Mouse (Mus musculus): ENCODE measurements around the gene Meis2.

Gene Meis2

GRCm38 (mm10) chr2:115938926-115939563 is 126.6 kb downstream of the Meis2 start:
- peak; percentile 78 to 91 for DNase-seq

DNA sequence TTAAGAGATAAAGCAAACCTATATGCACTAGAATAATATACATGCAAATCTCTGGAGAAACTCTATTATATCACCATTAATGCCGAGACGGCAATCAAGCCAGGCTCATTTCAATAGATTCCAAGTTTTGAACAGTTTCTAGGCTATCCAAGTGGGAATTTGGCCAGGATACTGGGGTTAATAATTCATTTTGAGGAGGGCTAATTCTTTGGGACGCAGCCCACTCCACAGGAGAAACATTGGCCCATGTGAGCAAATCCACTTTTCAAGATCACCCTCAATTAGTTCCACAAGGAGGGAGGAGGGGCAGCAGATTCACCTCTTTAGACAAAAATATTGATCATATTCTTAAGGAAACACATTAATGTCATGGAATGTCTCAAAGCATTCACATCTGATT is 127.3 kb downstream of the Meis2 start:
- peak; percentile 65 to 83 for DNase-seq

DNA sequence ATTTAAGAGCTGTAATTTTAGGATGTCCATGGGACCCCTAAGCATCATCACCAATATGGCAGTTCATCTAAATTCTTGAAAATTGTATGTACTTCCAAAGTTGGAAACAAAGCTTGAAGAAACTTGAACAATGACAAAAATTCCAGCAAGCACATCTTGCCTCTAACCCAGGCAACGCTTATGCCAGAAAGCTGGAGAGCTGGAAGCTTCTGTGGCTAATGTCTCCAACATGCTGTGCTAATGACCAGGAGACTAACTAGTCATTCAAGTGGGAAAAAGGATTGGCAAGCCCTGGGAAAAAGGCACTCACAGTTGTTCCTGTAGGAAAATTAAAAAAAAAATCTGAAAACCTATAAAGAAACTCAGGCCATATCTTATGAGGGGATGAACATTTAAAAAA is 127.7 kb downstream of the Meis2 start:
- peak; percentile 21 to 59 for DNase-seq

- no peak for DNase-seq
Observed at GRCm38 (mm10) chr2:115936786-115937185, 128.9 kb downstream of the Meis2 start.

- no peak for DNase-seq
Observed at GRCm38 (mm10) chr2:115934299-115934698, 131.3 kb downstream of the Meis2 start.

GRCm38 (mm10) chr2:115933259-115933658 is 132.4 kb downstream of the Meis2 start:
- no peak for DNase-seq

GRCm38 (mm10) chr2:115925744-115926143 is 139.9 kb downstream of the Meis2 start:
- no peak for DNase-seq

- no peak for DNase-seq
Observed at GRCm38 (mm10) chr2:115924472-115924871, 141.2 kb downstream of the Meis2 start.

- no peak for DNase-seq
Observed at GRCm38 (mm10) chr2:115923247-115923646, 142.4 kb downstream of the Meis2 start.

DNA sequence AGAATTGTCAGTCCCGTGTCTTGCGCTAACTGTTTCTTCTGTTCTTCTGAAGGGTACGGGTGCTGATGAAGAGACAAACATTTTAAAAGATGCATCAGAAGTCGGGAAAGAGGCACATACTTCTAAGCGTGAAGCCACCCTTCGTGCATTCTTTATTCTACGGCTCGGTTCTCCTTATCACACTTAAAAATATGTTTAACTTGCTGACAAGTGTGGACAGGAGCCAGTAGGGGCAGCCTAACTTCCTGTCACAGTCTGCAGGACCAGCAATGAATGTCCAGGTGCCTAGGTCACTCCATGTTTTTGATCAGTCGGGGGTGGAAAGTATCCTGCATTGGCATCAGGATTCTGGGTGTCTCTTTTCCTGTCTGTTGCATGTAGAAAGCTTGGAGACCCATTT is 144.0 kb downstream of the Meis2 start:
- no peak for DNase-seq

DNA sequence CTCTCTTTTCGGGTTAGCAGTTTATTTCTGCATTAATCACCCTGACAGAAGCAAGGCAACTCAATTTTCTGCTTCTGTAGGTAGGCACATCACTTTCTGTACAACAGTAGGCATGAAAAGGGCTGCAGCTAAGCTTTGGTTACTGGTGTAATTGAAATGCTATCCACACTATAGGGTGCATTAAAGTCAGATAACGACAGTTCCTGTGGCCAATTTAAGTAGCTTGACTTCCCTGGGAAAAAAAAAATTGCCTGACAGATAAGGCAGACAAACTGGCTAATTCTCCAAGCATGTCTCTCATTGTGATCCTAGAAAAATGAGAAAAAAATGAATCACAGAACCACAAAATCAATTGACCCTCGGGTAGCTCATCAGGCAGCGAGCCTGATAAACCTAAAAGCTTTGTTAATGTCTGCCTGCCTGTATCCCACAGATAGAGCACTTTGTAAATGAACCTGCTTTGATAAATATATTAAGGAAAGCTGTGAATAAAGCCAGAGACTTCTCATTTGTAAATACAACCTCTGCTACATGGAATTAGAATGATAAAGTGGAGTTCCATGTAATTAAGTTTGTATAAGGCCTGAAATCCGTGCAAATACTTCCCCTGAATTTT is 145.2 kb downstream of the Meis2 start:
- DNase-seq: no peak

GRCm38 (mm10) chr2:115919141-115920071 is 146.2 kb downstream of the Meis2 start:
- no peak for DNase-seq

GRCm38 (mm10) chr2:115918561-115918960 is 147.1 kb downstream of the Meis2 start:
- DNase-seq: no peak

DNA sequence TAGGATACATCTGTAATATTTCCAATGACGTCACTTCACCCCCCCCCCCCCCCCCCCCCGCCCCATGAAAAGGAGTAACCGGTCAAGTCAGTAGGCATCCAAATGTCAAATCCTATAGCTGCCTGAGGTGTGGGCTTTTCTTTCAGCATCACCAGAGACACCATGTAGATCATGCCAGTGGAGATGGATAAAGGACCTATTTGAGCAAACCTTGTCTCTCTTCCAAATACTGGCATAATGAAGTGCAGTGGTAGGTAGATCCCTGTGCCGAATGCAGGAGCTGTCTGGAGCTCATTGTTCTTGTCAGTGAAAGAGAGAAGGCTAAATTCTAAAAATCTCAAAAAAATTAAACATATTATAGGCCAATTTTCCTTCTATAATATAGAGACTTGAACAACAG is 151.1 kb downstream of the Meis2 start:
- no peak for DNase-seq

GRCm38 (mm10) chr2:115912948-115913529 is 152.6 kb downstream of the Meis2 start:
- DNase-seq: no peak

GRCm38 (mm10) chr2:115911913-115912642 is 153.6 kb downstream of the Meis2 start:
- no peak for DNase-seq

DNA sequence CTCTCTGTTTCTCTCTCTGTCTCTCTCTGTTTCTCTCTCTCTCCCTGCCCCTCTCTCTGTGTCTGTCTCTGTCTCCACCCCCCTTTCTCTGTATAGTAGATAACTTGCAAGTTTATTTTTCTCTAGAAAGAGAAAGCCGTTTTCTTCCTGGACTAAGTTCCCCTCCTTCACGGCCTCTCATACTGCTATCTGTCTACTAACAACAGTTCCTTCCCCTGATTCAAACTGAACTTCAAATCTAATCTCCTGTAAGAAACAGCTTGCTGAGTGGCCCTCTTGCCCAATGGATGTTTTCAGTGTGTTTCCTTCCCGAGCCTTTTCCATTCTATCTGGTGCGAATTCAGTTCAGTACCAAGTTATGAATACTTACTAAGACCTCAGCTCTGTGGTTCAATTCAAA is 155.4 kb downstream of the Meis2 start:
- no peak for DNase-seq

DNA sequence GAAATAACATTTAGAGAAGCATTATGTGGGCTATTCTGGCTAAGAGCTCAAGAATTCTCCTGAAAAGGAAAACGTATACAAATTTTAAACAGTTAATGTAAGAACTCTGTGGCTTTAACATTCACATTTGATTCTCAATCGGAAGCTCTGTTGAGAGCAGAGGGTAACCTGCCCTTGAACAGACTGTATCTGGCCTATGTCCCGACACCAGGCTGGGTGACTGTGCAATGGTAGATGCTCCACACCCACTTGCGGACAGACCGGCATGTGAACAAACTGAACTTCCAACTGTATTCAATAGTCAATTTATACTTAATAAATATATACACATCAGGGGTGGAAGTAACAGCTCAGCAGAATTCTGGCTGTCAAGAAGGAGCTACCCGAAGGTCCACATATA is 164.6 kb downstream of the Meis2 start:
- no peak for DNase-seq

DNA sequence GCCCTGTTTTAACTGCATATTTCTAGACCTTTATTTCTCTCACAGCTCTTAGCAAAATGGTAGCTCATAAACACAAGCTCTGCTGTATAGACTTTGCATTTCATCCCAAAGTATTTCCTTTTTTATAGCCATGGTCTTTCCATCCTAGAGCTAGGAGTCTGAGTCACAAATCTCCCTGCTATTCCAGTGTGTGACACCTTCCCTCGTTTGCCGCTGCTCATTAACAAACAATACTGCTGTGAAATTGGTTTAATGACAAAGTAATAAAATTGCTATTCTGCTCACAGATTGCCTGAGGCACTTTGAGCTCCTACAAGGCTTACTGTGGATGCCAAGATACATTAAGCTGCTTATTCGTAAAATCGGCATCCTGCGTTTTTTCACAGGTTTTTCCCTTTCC is 168.1 kb downstream of the Meis2 start:
- no peak for DNase-seq

DNA sequence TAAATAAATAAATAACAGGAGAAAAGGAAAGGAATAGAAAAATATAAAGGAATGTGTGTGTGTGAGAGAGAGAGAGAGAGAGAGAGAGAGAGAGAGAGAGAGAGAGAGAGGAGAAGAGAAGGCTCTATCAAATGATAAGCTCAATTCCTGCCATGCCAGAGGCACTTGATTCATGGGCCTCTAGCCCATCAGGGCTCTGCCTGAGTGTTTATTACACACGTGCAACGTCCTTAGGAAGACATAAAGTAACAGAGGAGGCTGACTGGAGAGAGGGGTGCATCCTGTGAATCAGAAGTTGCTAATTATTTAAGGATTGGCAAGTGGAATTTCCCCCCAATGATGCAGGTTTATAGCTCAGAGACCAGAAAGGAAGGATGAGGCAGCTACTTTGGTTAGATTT is 168.6 kb downstream of the Meis2 start:
- DNase-seq: peak in 1 of 2 experiments; percentile 4

DNA sequence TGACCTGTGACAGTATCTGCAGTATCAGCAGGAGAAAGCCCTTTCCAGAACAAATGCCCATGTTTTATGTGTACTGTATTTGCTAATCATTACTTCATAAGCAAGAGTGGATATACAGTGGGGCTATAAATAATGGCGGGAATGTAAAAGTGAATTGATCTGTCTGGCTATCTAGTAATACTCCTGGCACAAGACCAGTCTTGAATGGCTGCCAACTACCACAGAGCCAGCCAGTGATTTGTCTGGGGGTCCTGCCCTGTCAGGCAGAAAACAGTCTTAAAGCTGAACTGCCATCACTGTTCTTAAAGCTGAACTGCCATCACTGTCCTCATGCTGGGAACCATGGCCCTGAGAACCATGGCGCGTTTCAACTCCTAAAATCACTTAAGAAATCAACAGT is 169.9 kb downstream of the Meis2 start:
- peak; percentile 74 to 75 for DNase-seq

DNA sequence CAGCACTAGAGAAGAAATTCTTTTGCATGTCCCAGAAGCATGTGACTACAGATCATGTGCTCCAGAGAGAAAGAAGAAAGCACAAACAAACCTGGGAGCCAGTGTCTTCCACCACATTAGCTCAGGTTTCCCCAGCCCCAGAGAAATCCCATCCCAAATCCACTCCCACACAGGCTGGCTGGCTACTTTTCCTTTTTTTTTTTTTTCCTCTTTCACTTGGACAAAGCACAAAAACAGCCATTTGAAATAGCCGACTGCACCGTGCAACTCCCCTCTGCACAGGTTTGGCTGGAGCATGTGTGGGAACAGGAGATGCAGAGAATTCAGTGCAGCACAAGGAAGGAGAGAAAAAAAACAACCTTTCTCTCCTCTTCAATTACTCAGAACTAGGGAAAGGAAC is 170.4 kb downstream of the Meis2 start:
- peak in 1 of 2 experiments; percentile 4 for DNase-seq

- DNase-seq: no peak
Observed at GRCm38 (mm10) chr2:115893113-115893512, 172.5 kb downstream of the Meis2 start.

All from cerebellum, postnatal 10 days (tissue).